Mouse (Mus musculus): ENCODE results near the gene Ubl3. TPM values are rescaled to one million over a fixed set of nuclear protein-coding genes. Genes with fewer than 3 reads are reported as not detected.

Ubl3 gene
- total and polyA plus RNA-seq, 3 experiments: 23.5 to 36.4 (median 34.4) TPM

- peaks cover 57% of the 10 kb centered on the region for H3K36me3 ChIP-seq (replicated peaks)
- no peak overlapping the region for H3K4me3 ChIP-seq (ENCODE audit: low read depth, low read length)
- TF ChIP-seq GATA2 (IDR thresholded peaks at IDR 0.05; ENCODE audit: borderline replicate concordance, low read depth, low read length) (no peak), CTCF (IDR thresholded peaks at IDR 0.05; ENCODE audit: low read depth, low read length) (no peak), GATA1 (IDR thresholded peaks at IDR 0.05; ENCODE audit: borderline replicate concordance, low read length) (no peak), TAL1 (conservative IDR thresholded peaks at IDR 0.05; ENCODE audit: low read depth, low read length) (no peak), POLR2AphosphoS5 (IDR thresholded peaks at IDR 0.05; ENCODE audit: insufficient replicate concordance, low read depth, low read length) (no peak)
- H3K27me3 ChIP-seq (ENCODE audit: insufficient read depth, low read length): no peaks in the 10 kb centered on the region
- DNase-seq (ENCODE audit: low spot score): no peak
- peaks cover 43% of the 10 kb centered on the region for H3K4me1 ChIP-seq (ENCODE audit: insufficient read depth, low read depth, low read length)
- ATAC-seq (ENCODE audit: extremely low read depth, insufficient number of reproducible peaks, low FRiP score, poor library complexity, severe bottlenecking): no peak
- H3K9me3 ChIP-seq (replicated peaks): no peaks in the 10 kb centered on the region
These were observed 42.3 kb downstream of the Ubl3 start for GRCm38 (mm10) chr5:148510265-148510664.

GRCm38 (mm10) chr5:148509731-148510130 lies 42.9 kb downstream of the Ubl3 start:
- H3K4me1 ChIP-seq (ENCODE audit: insufficient read depth, low read depth, low read length): peaks cover 38% of the 10 kb centered on the region
- no peak for TF ChIP-seq TAL1 (conservative IDR thresholded peaks at IDR 0.05; ENCODE audit: low read depth, low read length)
- TF ChIP-seq GATA2 (IDR thresholded peaks at IDR 0.05; ENCODE audit: borderline replicate concordance, low read depth, low read length): no peak
- TF ChIP-seq POLR2AphosphoS5 (IDR thresholded peaks at IDR 0.05; ENCODE audit: insufficient replicate concordance, low read depth, low read length): no peak
- TF ChIP-seq CTCF (IDR thresholded peaks at IDR 0.05; ENCODE audit: low read depth, low read length): no peak
- no peak for TF ChIP-seq GATA1 (IDR thresholded peaks at IDR 0.05; ENCODE audit: borderline replicate concordance, low read length)
- peaks cover 59% of the 10 kb centered on the region for H3K36me3 ChIP-seq (replicated peaks)
- H3K27me3 ChIP-seq (ENCODE audit: insufficient read depth, low read length): no peaks in the 10 kb centered on the region
- no peaks in the 10 kb centered on the region for H3K9me3 ChIP-seq (replicated peaks)
- DNase-seq (ENCODE audit: low spot score) (no peak), ATAC-seq (ENCODE audit: extremely low read depth, insufficient number of reproducible peaks, low FRiP score, poor library complexity, severe bottlenecking) (no peak)
- no peak overlapping the region; the same call in 1 of the 2 replicates for H3K4me3 ChIP-seq (ENCODE audit: low read depth, low read length)

DNA sequence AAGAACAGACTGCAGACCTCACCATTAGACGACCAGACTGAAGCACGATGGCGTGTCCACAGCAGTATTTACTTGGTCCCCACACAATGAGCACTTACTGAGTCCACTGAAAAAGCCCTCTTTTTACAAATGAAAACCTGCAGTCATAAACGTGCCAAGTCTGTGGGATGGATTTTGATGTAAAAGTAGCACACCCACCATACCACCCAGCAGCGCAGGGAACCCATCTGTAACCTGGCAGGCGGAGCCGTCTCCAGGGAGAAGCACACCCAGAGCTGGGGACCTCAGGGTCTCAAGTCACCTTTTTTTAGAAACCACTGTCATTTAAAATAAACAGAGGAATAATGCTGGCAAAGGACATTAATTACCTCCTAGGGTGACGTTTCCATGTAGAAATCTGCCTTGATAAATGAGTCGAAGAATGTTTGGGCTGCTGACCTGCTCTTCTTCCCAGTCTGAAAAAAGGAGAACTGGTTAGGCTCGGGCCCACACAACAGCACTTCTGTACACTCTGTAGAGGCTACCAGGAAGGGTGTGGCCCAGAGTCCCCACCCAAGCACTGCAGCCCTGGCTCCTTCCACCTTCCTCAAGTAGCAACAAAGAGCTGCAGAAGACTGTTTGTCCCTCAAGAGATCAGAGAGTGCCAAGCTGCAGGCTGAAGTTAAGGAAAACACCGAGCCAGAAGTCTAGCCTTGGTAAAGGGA lies 43.5 kb downstream of the Ubl3 start:
- ATAC-seq (ENCODE audit: extremely low read depth, insufficient number of reproducible peaks, low FRiP score, poor library complexity, severe bottlenecking) (peak; percentile 95), DNase-seq (ENCODE audit: low spot score) (peak; percentile 57)
- Histone ChIP-seq H3K27me3 (ENCODE audit: insufficient read depth, low read length) (no peaks in the 10 kb centered on the region), H3K36me3 (replicated peaks) (peaks cover 59% of the 10 kb centered on the region), H3K9me3 (replicated peaks) (no peaks in the 10 kb centered on the region), H3K4me3 (ENCODE audit: low read depth, low read length) (no peak overlapping the region; the same call in 1 of the 2 replicates), H3K4me1 (ENCODE audit: insufficient read depth, low read depth, low read length) (peaks cover 37% of the 10 kb centered on the region)
- TF ChIP-seq GATA1 (IDR thresholded peaks at IDR 0.05; ENCODE audit: borderline replicate concordance, low read length): no peak
- TF ChIP-seq CTCF (IDR thresholded peaks at IDR 0.05; ENCODE audit: low read depth, low read length): no peak
- TF ChIP-seq TAL1 (conservative IDR thresholded peaks at IDR 0.05; ENCODE audit: low read depth, low read length): no peak
- no peak for TF ChIP-seq POLR2AphosphoS5 (IDR thresholded peaks at IDR 0.05; ENCODE audit: insufficient replicate concordance, low read depth, low read length)
- no peak for TF ChIP-seq GATA2 (IDR thresholded peaks at IDR 0.05; ENCODE audit: borderline replicate concordance, low read depth, low read length)

GRCm38 (mm10) chr5:148505381-148505780 lies 47.2 kb downstream of the Ubl3 start:
- Histone ChIP-seq H3K4me3 (ENCODE audit: low read depth, low read length) (no peak overlapping the region), H3K27me3 (ENCODE audit: insufficient read depth, low read length) (no peaks in the 10 kb centered on the region), H3K9me3 (replicated peaks) (no peaks in the 10 kb centered on the region), H3K4me1 (ENCODE audit: insufficient read depth, low read depth, low read length) (peaks cover 20% of the 10 kb centered on the region), H3K36me3 (replicated peaks) (peaks cover 58% of the 10 kb centered on the region)
- DNase-seq (ENCODE audit: low spot score) (no peak), ATAC-seq (ENCODE audit: extremely low read depth, insufficient number of reproducible peaks, low FRiP score, poor library complexity, severe bottlenecking) (no peak)
- TF ChIP-seq GATA1 (IDR thresholded peaks at IDR 0.05; ENCODE audit: borderline replicate concordance, low read length) (no peak), POLR2AphosphoS5 (IDR thresholded peaks at IDR 0.05; ENCODE audit: insufficient replicate concordance, low read depth, low read length) (no peak), GATA2 (IDR thresholded peaks at IDR 0.05; ENCODE audit: borderline replicate concordance, low read depth, low read length) (no peak), TAL1 (conservative IDR thresholded peaks at IDR 0.05; ENCODE audit: low read depth, low read length) (no peak)

DNA sequence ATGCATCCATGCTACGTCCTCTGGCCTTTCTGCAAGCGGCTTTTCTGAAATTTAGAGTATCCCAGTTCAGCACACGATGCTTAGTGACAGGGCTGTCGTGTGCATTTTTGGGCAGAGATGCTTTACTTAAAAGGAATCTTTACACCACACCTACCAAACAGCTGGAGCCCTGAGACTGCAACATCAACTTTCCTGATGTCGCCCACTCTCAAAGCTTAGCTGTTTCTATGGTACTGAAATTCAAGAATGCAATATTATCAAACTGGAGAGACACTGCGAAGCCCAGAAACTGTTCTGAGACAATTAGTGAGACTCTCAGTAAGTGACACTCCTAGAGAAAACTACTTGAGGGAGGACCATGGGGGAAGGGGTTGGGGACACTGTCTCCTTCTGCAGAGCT lies 50.4 kb downstream of the Ubl3 start:
- H3K4me3 ChIP-seq (ENCODE audit: low read depth, low read length): no peak overlapping the region
- no peak for DNase-seq (ENCODE audit: low spot score)
- H3K9me3 ChIP-seq (replicated peaks): no peaks in the 10 kb centered on the region
- TF ChIP-seq CTCF (IDR thresholded peaks at IDR 0.05; ENCODE audit: low read depth, low read length) (no peak), TAL1 (conservative IDR thresholded peaks at IDR 0.05; ENCODE audit: low read depth, low read length) (no peak)
- no peaks in the 10 kb centered on the region for H3K4me1 ChIP-seq (ENCODE audit: insufficient read depth, low read depth, low read length)
- H3K27me3 ChIP-seq (ENCODE audit: insufficient read depth, low read length): no peaks in the 10 kb centered on the region
- ATAC-seq (ENCODE audit: extremely low read depth, insufficient number of reproducible peaks, low FRiP score, poor library complexity, severe bottlenecking): no peak
- peaks cover 30% of the 10 kb centered on the region for H3K36me3 ChIP-seq (replicated peaks)

GRCm38 (mm10) chr5:148501228-148501957 lies 51.2 kb downstream of the Ubl3 start:
- no peak for ATAC-seq (ENCODE audit: extremely low read depth, insufficient number of reproducible peaks, low FRiP score, poor library complexity, severe bottlenecking)
- H3K36me3 ChIP-seq (replicated peaks): peaks cover 22% of the 10 kb centered on the region

More at GRCm38 (mm10) chr5:148501228-148501957, 51.2 kb downstream of the Ubl3 start:
- Histone ChIP-seq H3K4me1 (ENCODE audit: insufficient read depth, low read depth, low read length) (no peaks in the 10 kb centered on the region), H3K27me3 (ENCODE audit: insufficient read depth, low read length) (no peaks in the 10 kb centered on the region), H3K4me3 (ENCODE audit: low read depth, low read length) (no peak overlapping the region), H3K9me3 (replicated peaks) (no peaks in the 10 kb centered on the region)
- TF ChIP-seq GATA1 (IDR thresholded peaks at IDR 0.05; ENCODE audit: borderline replicate concordance, low read length) (no peak), POLR2AphosphoS5 (IDR thresholded peaks at IDR 0.05; ENCODE audit: insufficient replicate concordance, low read depth, low read length) (no peak), CTCF (IDR thresholded peaks at IDR 0.05; ENCODE audit: low read depth, low read length) (no peak), GATA2 (IDR thresholded peaks at IDR 0.05; ENCODE audit: borderline replicate concordance, low read depth, low read length) (no peak), TAL1 (conservative IDR thresholded peaks at IDR 0.05; ENCODE audit: low read depth, low read length) (no peak)
- DNase-seq (ENCODE audit: low spot score): no peak
